In the genomic region with DNA sequence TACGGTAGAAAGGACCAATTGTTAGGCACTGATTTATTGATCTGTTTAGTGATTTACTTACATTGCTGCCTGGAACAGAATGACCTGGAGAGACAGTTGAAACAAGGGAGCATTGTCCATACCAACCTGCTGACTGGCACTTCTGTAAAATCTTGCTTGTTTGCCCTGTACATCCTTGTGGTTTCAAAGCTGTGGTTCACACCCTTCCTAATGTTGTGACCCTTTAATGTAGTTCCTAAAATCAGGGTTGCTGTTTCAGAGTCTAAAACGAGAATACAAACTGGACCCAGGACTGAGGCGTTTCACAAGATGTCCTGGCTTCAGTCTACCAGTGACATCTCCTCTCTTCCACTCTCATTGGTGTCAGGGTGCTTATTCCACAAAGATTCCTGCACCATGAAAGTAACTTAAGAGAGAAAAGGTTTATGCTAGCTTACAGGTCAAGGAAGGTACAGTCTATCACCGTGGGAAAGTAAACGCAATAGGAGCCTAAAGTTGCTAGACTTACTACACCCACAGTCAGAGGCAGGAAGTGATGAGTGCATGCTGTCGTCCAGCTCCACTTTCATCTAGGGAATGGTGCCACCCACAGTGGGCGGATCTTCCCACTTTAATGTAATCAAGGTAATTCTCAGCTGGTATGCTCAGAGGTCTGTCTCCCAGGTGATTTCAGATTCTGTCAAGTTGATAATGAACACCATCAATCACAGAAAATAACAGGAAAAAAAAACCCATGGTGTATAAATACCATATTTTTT, we compare ENCODE assay signal across 31 mouse cellular contexts. TPM values are rescaled to one million over a fixed set of nuclear protein-coding genes. Genes with fewer than 3 reads are reported as not detected.
DNase-seq lines count a peak whose midpoint lies in the region; ATAC-seq and TF ChIP-seq lines count a peak whose summit lies in the region.
"Had no signal": no experiment of that assay in that cellular context is flagged by ENCODE, and none has a peak within 500 bp of the region (broad histone marks: within the 10 kb centered on the region; RNA-seq: fewer than 3 reads in every experiment).

No protein-coding gene starts in this region.

- no peaks in the 10 kb centered on the region for H3K4me1 ChIP-seq in limb, embryonic 10.5 days
- H3K4me1 ChIP-seq: embryonic facial prominence, embryonic 10.5 days; embryonic facial prominence, embryonic 15.5 days; forebrain, embryonic 12.5 days; heart, embryonic 15.5 days; liver, embryonic 15.5 days; lung, embryonic 15.5 days; midbrain, embryonic 15.5 days had no signal

- H3K4me2 ChIP-seq in myocyte (ENCODE audit: low read depth): no peak overlapping the region
- H3K4me2 ChIP-seq: embryonic facial prominence, embryonic 15.5 days; forebrain, embryonic 12.5 days; heart, embryonic 15.5 days; limb, embryonic 12.5 days; liver, embryonic 15.5 days; lung, embryonic 15.5 days; midbrain, embryonic 15.5 days had no signal

- H3K27me3 ChIP-seq in myocyte (ENCODE audit: control insufficient read depth, insufficient read depth, insufficient read length): no peaks in the 10 kb centered on the region
- H3K27me3 ChIP-seq in limb, embryonic 10.5 days (ENCODE audit: low read depth, poor library complexity, severe bottlenecking): no peaks in the 10 kb centered on the region
- H3K27me3 ChIP-seq: embryonic facial prominence, embryonic 15.5 days; forebrain, embryonic 12.5 days; heart, embryonic 15.5 days; liver, embryonic 15.5 days; lung, embryonic 15.5 days; megakaryocyte, embryonic 14.5 days; midbrain, embryonic 15.5 days had no signal

- peak; percentile 65 for ATAC-seq in CD4-positive, CD25-positive, alpha-beta regulatory T cell, adult 4 months
- peak; percentile 86 for ATAC-seq in granulocyte monocyte progenitor cell, adult 5-6 weeks (replicated peaks; ENCODE audit: poor library complexity, severe bottlenecking)
- ATAC-seq: forebrain, postnatal 0 days; hindbrain, postnatal 0 days; intestine, embryonic 16.5 days; midbrain, embryonic 15.5 days had no signal

- peak; percentile 16 for DNase-seq in 416B (ENCODE audit: low read depth)
- no peak for DNase-seq in left cerebral cortex, postnatal 10 days (ENCODE audit: extremely low spot score in 1 of 2, low spot score in 2 of 2)
- no peak for DNase-seq in spleen, postnatal 14 days (ENCODE audit: low spot score in 2 of 2)
- DNase-seq in limb, embryonic 10.5 days (ENCODE audit: low spot score): no peak
- DNase-seq: adrenal gland, postnatal 14 days; cerebellum, adult 2 months; cerebellum, postnatal 14 days; forebrain, postnatal 0 days; kidney, adult 8-10 months; kidney, postnatal 10 days; layer of hippocampus, postnatal 36 days; right cerebral cortex, postnatal 25 days; spleen, adult 18-20 months; thymus, adult 2 months; thymus, postnatal 36 days had no signal

- 89% methylated on average over 7 of the region's 7 CpGs for WGBS in limb, embryonic 10.5 days

- no peak overlapping the region for H3K4me3 ChIP-seq in myocyte
- no peak overlapping the region for H3K4me3 ChIP-seq in limb, embryonic 10.5 days
- H3K4me3 ChIP-seq: embryonic facial prominence, embryonic 10.5 days; embryonic facial prominence, embryonic 15.5 days; forebrain, embryonic 12.5 days; heart, embryonic 15.5 days; limb, embryonic 12.5 days; liver, embryonic 15.5 days; lung, embryonic 15.5 days; megakaryocyte, embryonic 14.5 days; midbrain, embryonic 15.5 days had no signal

- intact Hi-C loops in left cerebral cortex, postnatal 10 days (cut with DNase I): no loop called here

- H3ac ChIP-seq in myocyte (ENCODE audit: control insufficient read depth, insufficient read length): no peak overlapping the region

- H3K27ac ChIP-seq in limb, embryonic 10.5 days: no peak overlapping the region
- H3K27ac ChIP-seq: embryonic facial prominence, embryonic 10.5 days; embryonic facial prominence, embryonic 15.5 days; forebrain, embryonic 12.5 days; heart, embryonic 15.5 days; hindbrain, postnatal 0 days; limb, embryonic 12.5 days; liver, embryonic 15.5 days; lung, embryonic 15.5 days; midbrain, embryonic 15.5 days had no signal

- peak; percentile 24 for TF ChIP-seq POLR2A in myocyte (IDR thresholded peaks at IDR 0.05; ENCODE audit: insufficient read length, low read depth)

- H3K79me2 ChIP-seq in myocyte (ENCODE audit: control insufficient read depth, insufficient read depth): peaks cover 2% of the 10 kb centered on the region

- peaks cover 59% of the 10 kb centered on the region for H3K36me3 ChIP-seq in myocyte (ENCODE audit: control insufficient read depth, insufficient read depth)
- H3K36me3 ChIP-seq in limb, embryonic 10.5 days: peaks cover 5% of the 10 kb centered on the region; the same call in 1 of the 2 replicates

- H3K9me3 ChIP-seq in limb, embryonic 10.5 days (replicated peaks): no peaks in the 10 kb centered on the region; the same call in 1 of the 2 replicates
- H3K9me3 ChIP-seq: embryonic facial prominence, embryonic 15.5 days; heart, embryonic 15.5 days; limb, embryonic 12.5 days; liver, embryonic 15.5 days; lung, embryonic 15.5 days; midbrain, embryonic 15.5 days had no signal

TF ChIP-seq in myocyte, 11 proteins besides CTCF, POLR2A, EP300 and RAD21:
- TF ChIP-seq MYOG (IDR thresholded peaks at IDR 0.05; ENCODE audit: control insufficient read depth in 1 of 3, insufficient read depth in 1 of 3, insufficient read length in 2 of 3, low read depth in 2 of 3) (no peak), MYOD1 (IDR thresholded peaks at IDR 0.05; ENCODE audit: control insufficient read depth in 1 of 3, insufficient read length in 2 of 3, low read depth in 2 of 3) (no peak), POLR2AphosphoS2 (IDR thresholded peaks at IDR 0.05; ENCODE audit: insufficient read length, low read depth) (peak; percentile 60), TCF12 (IDR thresholded peaks at IDR 0.05; ENCODE audit: insufficient read depth, poor library complexity, severe bottlenecking) (no peak), SRF (IDR thresholded peaks at IDR 0.05; ENCODE audit: control insufficient read depth, insufficient read length, low read depth) (no peak), CEBPB (IDR thresholded peaks at IDR 0.05; ENCODE audit: insufficient read depth, poor library complexity, severe bottlenecking) (no peak)

RNA-seq across cellular contexts. Expression of a gene that starts 17.5 kb away (rescaled TPM):
- polyA plus RNA-seq in CD4-positive, CD25-positive, alpha-beta regulatory T cell, adult 4 months (2017; shearing (Covaris generic)): under 1 TPM in 1 of 2 experiments, not detected in 1; 0.24 TPM
- not detected in 2 replicates for total RNA-seq in granulocyte monocyte progenitor cell, adult 5-6 weeks (2014; fragmentation: Nextera tagmentation)
- total RNA-seq in granulocyte monocyte progenitor cell, adult 5-6 weeks (2017): not detected in 2 replicates
- polyA plus RNA-seq in myocyte (2012; fragmentation: generic; extraction: Trizol): 55.6 TPM
- under 1 TPM; 0.87 to 0.94 TPM for total RNA-seq in left cerebral cortex, postnatal 10 days (2021)
- 0.13 TPM in 1 of 2 replicates, not detected in the other for polyA plus RNA-seq in limb, embryonic 10.5 days (2016; fragmentation: Nextera tagmentation; extraction: Ambion mirVana)
- total RNA-seq: adrenal gland, postnatal 14 days; layer of hippocampus, postnatal 36 days; neutrophil, adult 5-6 weeks had no signal
- polyA plus RNA-seq: embryonic facial prominence, embryonic 10.5 days; G1E; hindbrain, postnatal 0 days; midbrain, embryonic 15.5 days had no signal

RNA-seq across cellular contexts. Expression of a gene that starts 24.6 kb away (rescaled TPM):
- 100 to 1,000 TPM; 189 to 278 TPM for polyA plus RNA-seq in CD4-positive, CD25-positive, alpha-beta regulatory T cell, adult 4 months (2017; shearing (Covaris generic))
- 40.8 and 51.9 TPM in 2 replicates for total RNA-seq in granulocyte monocyte progenitor cell, adult 5-6 weeks (2014; fragmentation: Nextera tagmentation)
- 62.5 and 68.2 TPM in 2 replicates for total RNA-seq in granulocyte monocyte progenitor cell, adult 5-6 weeks (2017)
- 750 TPM for polyA plus RNA-seq in myocyte (2012; fragmentation: generic; extraction: Trizol)
- total RNA-seq in left cerebral cortex, postnatal 10 days (2021): 100 to 1,000 TPM; 160 to 162 TPM
- 24.0 and 27.5 TPM in 2 replicates for polyA plus RNA-seq in limb, embryonic 10.5 days (2016; fragmentation: Nextera tagmentation; extraction: Ambion mirVana)

RNA-seq across cellular contexts. Expression of a gene that starts 29.6 kb away (rescaled TPM):
- 10 to 100 TPM; 43.0 TPM for polyA plus RNA-seq in CD4-positive, CD25-positive, alpha-beta regulatory T cell, adult 4 months (2017; shearing (Covaris generic))
- 35.8 and 36.8 TPM in 2 replicates for total RNA-seq in granulocyte monocyte progenitor cell, adult 5-6 weeks (2014; fragmentation: Nextera tagmentation)
- 54.7 and 64.6 TPM in 2 replicates for total RNA-seq in granulocyte monocyte progenitor cell, adult 5-6 weeks (2017)
- 43.7 TPM for polyA plus RNA-seq in myocyte (2012; fragmentation: generic; extraction: Trizol)
- 10 to 100 TPM; 62.8 to 64.4 TPM for total RNA-seq in left cerebral cortex, postnatal 10 days (2021)
- polyA plus RNA-seq in limb, embryonic 10.5 days (2016; fragmentation: Nextera tagmentation; extraction: Ambion mirVana): 85.0 and 96.2 TPM in 2 replicates

RNA-seq across cellular contexts. Expression of a gene that starts 56.2 kb away (rescaled TPM):
- polyA plus RNA-seq in CD4-positive, CD25-positive, alpha-beta regulatory T cell, adult 4 months (2017; shearing (Covaris generic)): 10 to 100 TPM; 41.0 to 50.8 TPM
- total RNA-seq in granulocyte monocyte progenitor cell, adult 5-6 weeks (2014; fragmentation: Nextera tagmentation): 14.3 and 20.2 TPM in 2 replicates
- 72.7 and 108 TPM in 2 replicates for total RNA-seq in granulocyte monocyte progenitor cell, adult 5-6 weeks (2017)
- 11.7 TPM for polyA plus RNA-seq in myocyte (2012; fragmentation: generic; extraction: Trizol)
- 10 to 100 TPM; 52.1 to 53.4 TPM for total RNA-seq in left cerebral cortex, postnatal 10 days (2021)
- 20.9 and 27.8 TPM in 2 replicates for polyA plus RNA-seq in limb, embryonic 10.5 days (2016; fragmentation: Nextera tagmentation; extraction: Ambion mirVana)

Comparison
In these comparisons a context has a peak if more than half of its experiments do, and no peak if none do; other contexts are left out.
1. RNA of a gene that starts 17.5 kb away (polyA plus RNA-seq): 55.6 TPM in myocyte (single experiment); 0.24 TPM in CD4-positive, CD25-positive, alpha-beta regulatory T cell, adult 4 months and 0.13 TPM in limb, embryonic 10.5 days; every median in the first group is over 10 times any median in the second.